Mouse (Mus musculus): ENCODE data around the gene Nsmf.

Nsmf gene

GRCm38 (mm10) chr2:25083697-25084096 lies 29.5 kb downstream of the Nsmf start:
- in situ Hi-C loops (cut with MboI; ENCODE audit: low sequenced_read_pairs), result no loop called here

DNA sequence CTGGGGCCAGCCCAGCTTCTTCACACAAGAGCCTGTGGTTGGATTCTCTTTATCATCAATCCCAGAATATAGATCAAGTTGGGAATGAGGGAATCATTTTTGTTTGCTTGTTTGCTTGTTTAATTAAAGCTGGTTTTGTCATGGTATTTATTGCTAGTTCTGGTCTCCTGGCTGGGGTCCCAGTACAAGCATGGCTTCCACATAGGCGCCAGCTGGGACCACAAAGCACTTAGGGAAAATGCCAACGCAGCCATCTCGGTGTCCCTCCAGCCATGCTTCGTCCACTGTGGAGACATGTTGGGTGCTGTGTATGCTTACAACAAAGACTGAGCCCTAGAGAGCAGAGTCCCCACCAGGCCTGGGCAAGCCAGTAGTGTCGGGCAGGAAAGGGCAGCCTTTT lies 31.4 kb downstream of the Nsmf start:
- in situ Hi-C loops (cut with MboI; ENCODE audit: low sequenced_read_pairs), result no loop called here

DNA sequence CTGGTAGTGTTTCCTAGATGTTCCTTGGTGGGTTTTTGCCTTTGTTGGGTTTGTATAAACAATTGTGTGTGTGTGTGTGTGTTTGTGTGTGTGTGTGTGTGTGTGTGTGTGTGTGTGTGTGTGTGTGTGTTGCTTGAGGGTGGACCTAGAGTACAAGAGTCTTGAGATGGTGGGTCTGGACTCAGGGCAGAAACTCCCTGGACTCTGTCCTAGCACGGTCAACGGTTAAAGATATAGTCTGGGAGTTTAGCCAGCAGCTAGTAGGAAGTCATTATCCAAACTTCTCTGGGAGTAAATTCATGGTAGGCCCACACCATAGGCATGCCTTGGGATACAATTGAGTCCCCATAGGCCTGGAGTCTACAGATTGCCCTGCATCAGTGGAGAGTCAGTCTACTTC lies 33.7 kb downstream of the Nsmf start:
- in situ Hi-C loops (cut with MboI; ENCODE audit: low sequenced_read_pairs), result no loop called here

DNA sequence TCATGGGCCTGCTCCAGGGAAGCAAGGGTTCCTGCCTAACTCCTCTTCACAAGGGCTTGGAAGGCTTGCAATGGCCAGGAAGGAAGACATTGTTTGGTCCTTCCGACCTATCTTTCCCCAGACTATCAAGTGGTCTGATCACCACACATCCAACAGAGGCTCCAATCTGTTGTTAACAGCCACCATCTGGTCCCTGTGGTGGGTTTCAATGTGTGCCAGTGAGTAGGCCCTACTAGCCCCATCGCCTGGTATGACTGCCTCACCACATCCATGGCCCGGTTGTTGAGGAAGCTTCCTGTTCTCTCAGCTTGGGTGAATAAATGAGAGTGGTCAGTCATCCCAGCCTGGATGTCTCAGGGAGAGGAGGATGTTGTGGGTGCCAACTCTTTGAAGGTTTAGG lies 34.5 kb downstream of the Nsmf start:
- in situ Hi-C loops (cut with MboI; ENCODE audit: low sequenced_read_pairs), result no loop called here

- in situ Hi-C loops (cut with MboI; ENCODE audit: low sequenced_read_pairs), result no loop called here
Observed at GRCm38 (mm10) chr2:25094785-25095108, 40.6 kb downstream of the Nsmf start.

DNA sequence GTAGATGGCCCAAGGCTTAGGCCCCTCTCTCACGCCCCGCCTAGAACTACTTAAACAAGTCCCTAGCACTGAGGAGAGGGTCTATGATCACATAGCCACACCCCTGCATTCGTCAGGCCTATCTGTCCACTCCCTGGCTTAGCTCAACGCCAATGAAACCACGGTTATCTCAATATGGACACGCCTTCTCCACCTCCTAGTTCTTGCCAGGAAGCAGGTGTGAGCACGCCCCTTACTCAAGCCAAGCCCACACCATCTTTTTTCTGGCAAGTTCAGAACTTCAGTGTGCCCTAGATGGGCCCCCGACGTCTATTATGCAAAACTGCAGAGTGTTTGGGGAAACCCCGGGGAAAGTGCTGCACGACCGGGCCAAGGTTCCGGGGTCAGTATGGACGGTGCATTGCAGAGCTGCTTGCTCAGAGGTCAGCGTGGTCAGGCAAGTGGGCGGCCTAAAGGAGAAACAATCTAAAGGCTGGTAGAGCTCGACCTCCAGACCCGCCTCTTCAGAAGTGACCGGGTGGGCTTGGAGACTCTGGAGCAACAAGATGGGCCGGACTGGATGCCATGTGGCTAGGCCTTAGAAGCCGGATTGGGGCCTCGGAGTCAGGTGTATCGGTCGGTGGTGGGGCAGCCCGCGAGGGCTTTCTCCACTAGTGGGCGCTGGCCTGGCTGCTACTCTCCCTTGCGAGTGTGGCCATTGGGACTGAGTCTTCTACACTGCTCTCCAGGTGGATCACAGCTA lies 41.1 kb downstream of the Nsmf start, which contains the start of gene Noxa1:
Noxa1 (minus strand) TSS at position 41 of the 742 bp plus-strand sequence.
- in situ Hi-C loops (cut with MboI; ENCODE audit: low sequenced_read_pairs), result no loop called here

DNA sequence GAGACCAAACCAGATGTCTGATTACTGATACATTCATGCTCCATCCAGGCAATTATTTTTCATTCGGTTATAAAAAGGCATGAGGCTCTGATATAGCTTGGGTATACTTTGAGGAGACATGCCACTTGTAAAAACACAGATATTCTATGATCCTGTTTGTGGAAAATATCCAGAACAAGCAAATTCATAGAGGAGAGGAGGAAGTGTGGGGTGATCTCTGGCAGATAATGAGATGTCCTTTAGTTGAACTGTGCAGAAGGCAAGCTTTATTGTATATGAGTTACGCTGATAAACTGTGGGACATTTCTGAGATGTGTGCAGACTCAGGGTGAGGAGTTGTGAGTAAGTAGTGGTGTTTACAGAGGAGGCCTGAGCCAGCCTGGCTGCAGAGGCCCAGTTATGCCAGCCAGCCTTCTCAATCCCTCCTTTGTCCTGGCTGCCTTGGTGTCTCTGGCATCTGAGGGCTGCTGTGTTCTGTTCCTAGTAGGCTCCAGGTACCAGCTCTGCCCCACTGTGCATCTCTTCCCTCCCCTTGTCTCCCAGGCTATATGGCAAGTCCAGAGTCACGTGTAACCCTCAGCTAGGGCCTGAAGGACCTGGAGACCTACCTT lies 44.0 kb downstream of the Nsmf start:
- in situ Hi-C loops (cut with MboI; ENCODE audit: low sequenced_read_pairs), result no loop called here

GRCm38 (mm10) chr2:25098956-25099355 lies 44.8 kb downstream of the Nsmf start:
- in situ Hi-C loops (cut with MboI; ENCODE audit: low sequenced_read_pairs), result no loop called here

DNA sequence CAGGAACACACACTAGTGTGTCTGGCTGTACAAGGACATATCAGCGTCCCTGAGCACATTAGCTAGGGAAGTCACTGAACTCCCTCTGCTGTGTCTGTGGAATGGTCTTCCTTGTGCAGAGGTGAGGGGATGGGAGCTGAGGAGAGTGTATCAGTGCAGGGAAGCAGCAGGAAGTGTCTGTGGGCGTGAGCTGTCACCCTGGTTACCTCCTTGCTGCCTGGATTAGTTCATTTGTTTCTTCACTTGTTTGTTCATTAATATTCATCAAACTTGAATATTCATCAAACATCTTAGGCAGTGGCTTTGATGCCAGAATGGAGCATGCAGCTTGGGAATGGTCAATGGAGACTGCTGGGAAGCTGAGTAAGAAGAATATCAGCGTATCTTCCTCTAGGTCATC lies 45.5 kb downstream of the Nsmf start:
- in situ Hi-C loops (cut with MboI; ENCODE audit: low sequenced_read_pairs), result no loop called here

DNA sequence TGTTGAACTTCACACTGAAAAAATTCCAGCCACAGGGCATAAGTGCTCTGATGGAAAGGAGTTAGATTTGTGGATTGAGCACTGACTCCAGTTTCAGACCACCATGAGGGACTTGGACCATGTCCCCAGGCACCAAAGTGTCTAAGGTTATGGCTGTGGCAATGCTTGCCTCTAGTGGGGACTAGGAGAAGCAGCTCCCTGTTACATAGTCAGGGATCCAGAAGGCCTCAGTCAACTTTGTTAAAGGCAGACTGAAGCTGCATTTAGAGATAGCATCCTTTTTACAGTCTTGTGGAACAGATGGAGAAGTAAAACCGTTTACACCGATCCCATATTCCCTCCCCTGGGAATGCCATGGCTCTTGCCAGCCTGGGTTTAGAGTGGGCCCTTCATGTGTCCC lies 50.0 kb downstream of the Nsmf start:
- in situ Hi-C loops (cut with MboI; ENCODE audit: low sequenced_read_pairs), result no loop called here

DNA sequence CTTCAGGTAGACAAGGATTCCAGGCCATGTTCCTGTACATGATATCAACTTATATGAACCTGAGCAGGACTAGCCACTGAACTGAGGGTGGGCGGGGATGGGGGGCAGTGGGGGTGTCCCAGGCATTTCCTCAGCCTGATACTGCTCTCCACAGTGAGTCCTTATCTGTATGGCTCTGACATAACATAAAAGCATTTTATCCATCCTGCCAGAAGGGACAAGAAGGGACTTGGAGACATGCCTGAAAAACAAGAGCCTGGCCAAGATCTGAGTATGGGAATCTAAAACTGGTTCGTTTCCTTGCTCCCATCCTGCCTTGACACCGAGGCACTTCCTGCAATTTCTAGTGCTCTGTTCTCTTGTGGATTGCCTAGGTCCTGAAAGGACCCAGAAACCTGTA lies 51.9 kb downstream of the Nsmf start:
- in situ Hi-C loops (cut with MboI; ENCODE audit: low sequenced_read_pairs), result no loop called here

- in situ Hi-C loops (cut with MboI; ENCODE audit: low sequenced_read_pairs), result no loop called here
Observed at GRCm38 (mm10) chr2:25109487-25109886, 55.3 kb downstream of the Nsmf start.

DNA sequence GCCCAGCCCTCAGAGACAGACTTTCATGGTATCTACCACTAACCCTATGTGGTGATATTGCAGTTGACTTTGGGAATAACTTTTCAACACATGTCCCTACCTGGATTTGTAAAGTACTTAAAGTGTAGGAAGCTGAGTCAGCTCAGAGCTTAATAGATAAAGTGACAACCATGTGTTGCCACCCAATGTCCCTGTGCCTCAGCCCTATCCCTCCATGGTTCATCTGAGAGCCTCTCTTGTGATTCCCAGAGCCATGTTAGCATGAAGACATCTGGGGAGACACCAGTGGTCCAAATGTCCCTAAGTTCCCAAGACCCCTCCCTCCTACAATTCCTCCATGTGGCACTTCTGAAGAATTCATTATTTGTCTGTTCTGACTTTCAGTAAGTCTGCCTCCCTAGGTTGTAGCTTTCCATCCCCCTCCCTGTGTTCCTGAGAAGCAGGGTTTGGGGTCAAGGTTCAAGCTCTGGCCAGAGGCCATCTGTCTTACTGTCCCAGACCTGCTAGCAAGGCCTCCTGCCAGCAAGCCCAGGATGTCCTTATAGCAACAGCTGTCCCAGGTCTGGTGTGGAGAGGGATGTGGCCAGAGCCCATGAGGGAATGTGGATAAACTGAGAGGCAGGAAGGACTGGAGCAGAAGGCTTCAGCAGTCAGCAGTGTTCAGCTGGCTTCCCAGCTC lies 56.5 kb downstream of the Nsmf start:
- in situ Hi-C loops (cut with MboI; ENCODE audit: low sequenced_read_pairs), result no loop called here

GRCm38 (mm10) chr2:25111184-25111791 lies 57.1 kb downstream of the Nsmf start:
- in situ Hi-C loops (cut with MboI; ENCODE audit: low sequenced_read_pairs), result no loop called here

Data from CH12F3 (cell line).